Mouse (Mus musculus) adrenal gland, postnatal 36 days (tissue): ENCODE data around the gene Rspo4. TPM values are rescaled to one million over a fixed set of nuclear protein-coding genes. Genes with fewer than 3 reads are reported as not detected.

Experiments used
- DNase-seq, 2 experiments: peaks; one replicate each; pipeline ENCODE4 v3.0.0; 2021; ENCODE audit warnings: mixed read lengths in 1 of 2
- total RNA-seq, 2 experiments: library from RNA; stranded (reverse); gene quantifications; 2 replicates each; pipeline ENCODE4 v1.2.3; 2021

Gene Rspo4
- total RNA-seq, 2 experiments from 2014 or later: 0.23 to 0.33 TPM

- DNase-seq: no peak
Observed at GRCm38 (mm10) chr2:151910919-151911500, 68.3 kb downstream of the Rspo4 start, which contains the start of gene Angpt4. Gene Angpt4, plus strand, starts transcription at chr2:151911210.

GRCm38 (mm10) chr2:151911751-151912150 lies 69.0 kb downstream of the Rspo4 start:
- DNase-seq: no peak

- peak; percentile 39 to 51 for DNase-seq
Observed at GRCm38 (mm10) chr2:151914120-151914519, 71.4 kb downstream of the Rspo4 start.

GRCm38 (mm10) chr2:151915111-151915510 lies 72.4 kb downstream of the Rspo4 start:
- no peak for DNase-seq

- DNase-seq: peak; percentile 73 to 76
Observed at GRCm38 (mm10) chr2:151916061-151916831, 73.5 kb downstream of the Rspo4 start.

GRCm38 (mm10) chr2:151919140-151919539 lies 76.4 kb downstream of the Rspo4 start:
- peak in 1 of 2 experiments; percentile 37 for DNase-seq

GRCm38 (mm10) chr2:151921068-151921467 lies 78.3 kb downstream of the Rspo4 start:
- no peak for DNase-seq

GRCm38 (mm10) chr2:151921596-151921995 lies 78.9 kb downstream of the Rspo4 start:
- DNase-seq: no peak

Other genes starting within 250 kb of the Rspo4 start
- gene Snph, start 210.3 kb upstream of the Rspo4 start, total RNA-seq: 10 to 100 TPM in 1 of 2 experiments, 1 to 10 TPM in 1; 7.9 to 14.6 TPM
- not detected for gene Rad21l, start 174.4 kb upstream of the Rspo4 start, total RNA-seq
- gene Tmem74b, start 140.9 kb upstream of the Rspo4 start, total RNA-seq: 1 to 10 TPM in 1 of 2 experiments, under 1 TPM in 1; 0.23 to 1.6 TPM
- gene Psmf1, start 98.7 kb upstream of the Rspo4 start, total RNA-seq: 10 to 100 TPM; 31.8 to 38.2 TPM
- 1 to 10 TPM in 1 of 2 experiments, under 1 TPM in 1; 0.33 to 1.2 TPM for gene Angpt4, start 68.3 kb downstream of the Rspo4 start, total RNA-seq
- 1 to 10 TPM; 8.5 to 9.6 TPM for gene Fam110a, start 137.3 kb downstream of the Rspo4 start, total RNA-seq
- 1 to 10 TPM; 2.1 to 3.6 TPM for gene Slc52a3, start 153.6 kb downstream of the Rspo4 start, total RNA-seq
- 1 to 10 TPM in 1 of 2 experiments, under 1 TPM in 1; 0.13 to 1.1 TPM for gene Scrt2, start 238.6 kb downstream of the Rspo4 start, total RNA-seq